Mouse (Mus musculus): ENCODE data around the gene Dus3l. TPM values are rescaled to one million over a fixed set of nuclear protein-coding genes. Genes with fewer than 3 reads are reported as not detected.

Gene Dus3l
- polyA plus RNA-seq, 1 experiment from 2014 or later = 99.9 TPM

Other genes starting within 250 kb of the Dus3l start
- gene Gm20219, start 210.4 kb upstream of the Dus3l start, polyA plus RNA-seq (2015; fragmentation: Nextera tagmentation; extraction: Ambion mirVana) = 0.95 and 1.1 TPM in 2 replicates
- 56.7 and 66.1 TPM in 2 replicates for gene Safb2, start 180.2 kb upstream of the Dus3l start, polyA plus RNA-seq (2015; fragmentation: Nextera tagmentation; extraction: Ambion mirVana)
- gene Safb, start 179.9 kb upstream of the Dus3l start, polyA plus RNA-seq (2015; fragmentation: Nextera tagmentation; extraction: Ambion mirVana) = 95.5 and 109 TPM in 2 replicates
- 186 and 221 TPM in 2 replicates for gene 2410015M20Rik, start 155.0 kb upstream of the Dus3l start, polyA plus RNA-seq (2015; fragmentation: Nextera tagmentation; extraction: Ambion mirVana)
- gene Rpl36, start 151.3 kb upstream of the Dus3l start, polyA plus RNA-seq (2015; fragmentation: Nextera tagmentation; extraction: Ambion mirVana) = 823 and 876 TPM in 2 replicates
- gene Lonp1, start 137.9 kb upstream of the Dus3l start, polyA plus RNA-seq (2015; fragmentation: Nextera tagmentation; extraction: Ambion mirVana) = 45.4 and 45.7 TPM in 2 replicates
- gene Catsperd, start 136.6 kb upstream of the Dus3l start, polyA plus RNA-seq (2015; fragmentation: Nextera tagmentation; extraction: Ambion mirVana) = 1.6 and 1.7 TPM in 2 replicates
- 100 and 110 TPM in 2 replicates for gene Ranbp3, start 91.5 kb upstream of the Dus3l start, polyA plus RNA-seq (2015; fragmentation: Nextera tagmentation; extraction: Ambion mirVana)
- 565 and 621 TPM in 2 replicates for gene Ndufa11, start 47.0 kb upstream of the Dus3l start, polyA plus RNA-seq (2015; fragmentation: Nextera tagmentation; extraction: Ambion mirVana)
- gene Vmac, start 46.7 kb upstream of the Dus3l start, polyA plus RNA-seq (2015; fragmentation: Nextera tagmentation; extraction: Ambion mirVana) = 15.1 and 16.6 TPM in 2 replicates
- 2.4 and 2.5 TPM in 2 replicates for gene Nrtn, start 7.2 kb upstream of the Dus3l start, polyA plus RNA-seq (2015; fragmentation: Nextera tagmentation; extraction: Ambion mirVana)
- 0.60 and 1.0 TPM in 2 replicates for gene Prr22, start 5.5 kb downstream of the Dus3l start, polyA plus RNA-seq (2015; fragmentation: Nextera tagmentation; extraction: Ambion mirVana)
- gene Rfx2, start 66.3 kb downstream of the Dus3l start, polyA plus RNA-seq (2015; fragmentation: Nextera tagmentation; extraction: Ambion mirVana) = 4.9 and 6.5 TPM in 2 replicates
- gene Acsbg2, start 109.7 kb downstream of the Dus3l start, polyA plus RNA-seq (2015; fragmentation: Nextera tagmentation; extraction: Ambion mirVana) = not detected in 2 replicates
- 0.29 and 0.50 TPM in 2 replicates for gene 1700061G19Rik, start 110.7 kb downstream of the Dus3l start, polyA plus RNA-seq (2015; fragmentation: Nextera tagmentation; extraction: Ambion mirVana)
- gene Mllt1, start 170.7 kb downstream of the Dus3l start, polyA plus RNA-seq (2015; fragmentation: Nextera tagmentation; extraction: Ambion mirVana) = 58.2 and 82.3 TPM in 2 replicates
- not detected in 2 replicates for gene Acer1, start 217.4 kb downstream of the Dus3l start, polyA plus RNA-seq (2015; fragmentation: Nextera tagmentation; extraction: Ambion mirVana)
- gene Clpp, start 225.5 kb downstream of the Dus3l start, polyA plus RNA-seq (2015; fragmentation: Nextera tagmentation; extraction: Ambion mirVana) = 162 and 168 TPM in 2 replicates
- gene Alkbh7, start 232.6 kb downstream of the Dus3l start, polyA plus RNA-seq (2015; fragmentation: Nextera tagmentation; extraction: Ambion mirVana) = 57.8 and 64.4 TPM in 2 replicates
- gene Pspn, start 235.3 kb downstream of the Dus3l start, polyA plus RNA-seq (2015; fragmentation: Nextera tagmentation; extraction: Ambion mirVana) = 0.64 TPM in 1 of 2 replicates, not detected in the other
- gene Gtf2f1, start 246.5 kb downstream of the Dus3l start, polyA plus RNA-seq (2015; fragmentation: Nextera tagmentation; extraction: Ambion mirVana) = 60.2 and 68.0 TPM in 2 replicates
- 0.31 and 0.51 TPM in 2 replicates for gene Gm17949, start 246.7 kb downstream of the Dus3l start, polyA plus RNA-seq (2015; fragmentation: Nextera tagmentation; extraction: Ambion mirVana)

Measured in hindbrain, embryonic 16.5 days (tissue).